Mouse (Mus musculus) cerebellum, adult 2 months (tissue): ENCODE results near the gene Sit1. TPM values are rescaled to one million over a fixed set of nuclear protein-coding genes. Genes with fewer than 3 reads are reported as not detected.

Source experiments
- DNase-seq, 2 experiments: peaks; one replicate each; pipeline ENCODE4 v3.0.0; 2021
- H3K27ac ChIP-seq: fragments of 200-500 bp; 2 replicates; pipeline ENCODE4 v1.5.1; 2012; ENCODE audit warnings: low read length, control low read depth, inconsistent platforms; ENCODE audit not compliant: insufficient read depth
- H3K27me3 ChIP-seq: fragments of 200-500 bp; 2 replicates; pipeline ENCODE4 v1.6.1; 2012; ENCODE audit warnings: inconsistent platforms, mild to moderate bottlenecking, low read length, moderate library complexity; ENCODE audit not compliant: control insufficient read depth, insufficient read depth
- H3K4me1 ChIP-seq: fragments of 200-500 bp; 2 replicates; pipeline ENCODE4 v1.6.1; 2011; ENCODE audit warnings: low read length; ENCODE audit not compliant: control insufficient read depth, insufficient read depth
- H3K4me3 ChIP-seq: fragments of 200-500 bp; replicated peaks from 2 replicates; pipeline ENCODE3; 2011; ENCODE audit warnings: mild to moderate bottlenecking, low read depth, low read length, control low read depth; ENCODE audit not compliant: insufficient read depth
- CTCF ChIP-seq: fragments of 200-500 bp; IDR thresholded peaks from 2 replicates; pipeline ENCODE4 v1.5.1; 2011; ENCODE audit warnings: low read depth, mild to moderate bottlenecking, control low read depth, low read length, moderate library complexity, borderline replicate concordance; ENCODE audit not compliant: insufficient read depth
- POLR2A ChIP-seq: fragments of 200-500 bp; IDR thresholded peaks from 2 replicates; pipeline ENCODE4 v1.6.1; 2011; ENCODE audit warnings: low read length, control low read depth, borderline replicate concordance; ENCODE audit not compliant: insufficient read depth
- WGBS: fragments of 180-500 bp; shearing (Covaris S2); methylation state at CpG from one replicate; pipeline ENCODE4 v1.1.7; 2018; 5-methylcytosine and 5-hydroxymethylcytosine counted together
- polyA plus RNA-seq: library from polyadenylated mRNA; depleted of rRNA; stranded (reverse); fragments of >200 nt; gene quantifications from 2 replicates; pipeline ENCODE4 v1.2.3, GENCODE M21; 2012

Gene Sit1
- polyA plus RNA-seq, 1 experiment, result not detected

DNA sequence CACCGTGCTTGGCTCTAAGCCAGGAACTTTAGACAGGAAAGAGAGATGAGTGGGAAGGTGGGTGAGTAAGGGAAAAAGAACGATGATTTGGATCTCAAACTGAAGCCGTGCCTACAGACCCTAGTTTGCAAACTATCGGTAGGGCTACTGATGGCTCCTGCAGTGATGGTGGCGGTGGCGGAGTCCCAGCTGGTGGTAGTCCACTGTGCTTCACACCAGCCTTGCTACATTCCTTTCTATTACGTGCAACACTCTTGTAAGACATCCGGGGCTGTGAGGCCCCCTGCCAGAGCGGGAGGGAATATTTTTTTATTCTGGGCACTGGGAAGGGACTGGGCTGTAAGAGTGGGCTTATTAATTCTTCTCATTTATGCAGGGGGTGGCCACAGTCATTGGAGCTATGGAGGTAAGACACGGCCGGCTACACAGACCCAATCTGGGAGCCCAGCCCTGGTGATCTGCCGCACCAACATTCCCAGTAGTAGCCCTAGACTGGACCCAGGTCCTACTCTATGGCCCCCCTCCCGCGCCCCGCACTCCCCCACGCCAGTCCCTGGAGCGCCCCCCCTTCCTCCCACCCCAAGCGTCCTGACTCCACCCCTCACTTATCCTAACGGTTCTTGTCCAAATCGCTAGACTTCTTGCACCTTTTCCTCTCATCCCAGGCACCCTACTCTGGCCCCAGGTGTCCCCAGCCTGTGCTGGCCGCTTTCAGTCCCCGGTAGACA is 24.6 kb upstream of the Sit1 start:
- H3K4me3 ChIP-seq, result peak overlapping the region; percentile 44
- no peak overlapping the region for H3K27ac ChIP-seq
- peaks cover 10% of the 10 kb centered on the region for H3K4me1 ChIP-seq
- H3K27me3 ChIP-seq, result no peaks in the 10 kb centered on the region
- TF ChIP-seq POLR2A (no peak), CTCF (no peak)
- 16% methylated on average over 22 of the region's 22 CpGs for WGBS
- DNase-seq, result peak in 1 of 2 experiments; percentile 45

DNA sequence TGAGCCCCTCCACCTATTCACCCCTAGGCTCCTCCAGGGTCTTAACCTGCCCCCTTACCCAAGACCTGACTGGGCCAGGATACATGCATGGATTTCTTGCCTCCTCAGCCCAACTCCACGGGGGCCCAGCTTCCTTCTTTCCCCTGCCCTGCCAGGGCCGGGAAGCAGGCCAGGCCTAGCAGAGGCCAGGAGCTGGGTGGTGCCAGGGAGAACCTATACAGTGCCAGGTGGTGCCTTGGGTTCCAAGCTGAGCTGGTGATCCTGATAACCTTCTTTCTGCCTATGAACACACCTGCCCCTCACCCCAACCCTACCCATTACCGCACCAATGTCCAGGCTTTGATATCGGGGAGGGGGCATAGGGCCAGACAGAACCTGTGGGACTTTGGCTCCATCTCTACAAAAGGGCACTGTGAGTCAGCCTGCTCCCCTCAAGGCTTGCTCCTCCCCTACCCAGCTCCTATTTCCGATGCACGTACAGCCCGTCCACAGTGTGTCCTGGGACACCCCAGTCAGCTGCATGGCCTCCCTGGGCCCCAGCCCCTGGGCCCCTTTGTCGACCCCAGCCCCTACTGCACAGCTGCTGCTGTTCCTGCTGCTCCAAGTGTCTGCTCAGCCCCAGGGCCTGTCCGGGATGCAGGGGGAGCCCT is 23.1 kb upstream of the Sit1 start, which contains the start of gene Car9:
TSS of gene Car9 (plus strand) at position 431 of the 650 bp plus-strand sequence.
- Histone ChIP-seq H3K27me3 (no peaks in the 10 kb centered on the region), H3K4me3 (peak within 1 kb of the TSS; percentile 44), H3K4me1 (peaks cover 10% of the 10 kb centered on the region), H3K27ac (peak within 1 kb of the TSS; percentile 43)
- WGBS, result 8% methylated on average over 9 of the region's 9 CpGs
- DNase-seq, result peak; percentile 91 to 93
- TF ChIP-seq CTCF (no peak), POLR2A (peak; percentile 15; the same call in 1 of the 2 replicates)

- Histone ChIP-seq H3K27ac (no peak overlapping the region), H3K4me3 (no peak overlapping the region), H3K4me1 (peaks cover 10% of the 10 kb centered on the region), H3K27me3 (no peaks in the 10 kb centered on the region)
- DNase-seq, result no peak
- 65% methylated on average over 8 of the region's 8 CpGs for WGBS
- no peak for TF ChIP-seq CTCF
- no peak for TF ChIP-seq POLR2A
Measured at GRCm38 (mm10) chr4:43506074-43506473, 22.5 kb upstream of the Sit1 start.

DNA sequence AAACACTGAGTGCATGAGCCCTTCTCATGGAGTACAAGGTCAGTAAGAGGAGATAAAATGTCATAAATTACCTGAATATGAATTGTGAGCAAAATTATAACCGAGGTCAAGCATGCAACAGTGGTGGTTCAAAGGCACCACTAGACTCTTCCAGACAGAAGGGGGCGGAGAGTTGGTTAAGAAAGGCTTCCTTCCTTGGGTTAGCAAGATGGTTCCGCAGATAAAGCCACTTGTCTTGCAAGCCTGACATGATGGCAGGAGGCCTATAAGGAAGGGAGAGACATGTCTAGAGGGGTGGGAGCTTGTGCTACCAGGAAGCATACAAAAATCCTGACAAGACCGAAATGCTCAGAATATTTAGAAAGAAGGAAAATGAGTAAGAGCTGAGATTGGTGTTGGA is 20.7 kb upstream of the Sit1 start:
- TF ChIP-seq POLR2A (no peak), CTCF (no peak)
- no peaks in the 10 kb centered on the region for H3K27me3 ChIP-seq
- no peak overlapping the region for H3K4me3 ChIP-seq
- 94% methylated on average over 4 of the region's 4 CpGs for WGBS
- no peak for DNase-seq
- peaks cover 10% of the 10 kb centered on the region for H3K4me1 ChIP-seq
- H3K27ac ChIP-seq, result no peak overlapping the region

DNA sequence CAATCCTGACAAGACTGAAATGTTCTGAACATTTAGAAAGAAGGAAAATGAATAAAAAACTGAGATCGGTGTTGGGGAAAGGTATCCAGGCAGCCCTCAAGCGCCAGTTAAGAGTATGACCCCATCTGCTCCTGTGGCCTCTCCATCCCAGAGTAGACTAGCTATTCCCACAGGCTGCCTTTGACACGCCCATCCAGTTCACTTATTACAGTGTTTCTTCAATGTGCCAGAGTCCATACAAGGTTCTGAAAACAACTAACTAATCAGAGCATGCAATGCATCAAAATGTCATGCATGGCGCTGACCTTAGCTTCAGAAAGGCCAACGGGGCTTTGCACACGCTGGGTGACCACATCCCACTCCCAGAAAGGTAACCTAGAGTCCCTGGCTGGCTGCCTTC is 20.0 kb upstream of the Sit1 start:
- no peak overlapping the region for H3K27ac ChIP-seq
- H3K4me3 ChIP-seq, result no peak overlapping the region
- 91% methylated on average over 6 of the region's 6 CpGs for WGBS
- DNase-seq, result no peak
- no peak for TF ChIP-seq CTCF
- TF ChIP-seq POLR2A, result no peak
- H3K4me1 ChIP-seq, result peaks cover 10% of the 10 kb centered on the region
- H3K27me3 ChIP-seq, result no peaks in the 10 kb centered on the region

- H3K27ac ChIP-seq, result no peak overlapping the region
- DNase-seq, result no peak
- WGBS, result 71% methylated on average over 2 of the region's 2 CpGs
- H3K27me3 ChIP-seq, result no peaks in the 10 kb centered on the region
- H3K4me1 ChIP-seq, result peaks cover 10% of the 10 kb centered on the region
- TF ChIP-seq POLR2A, result no peak
- no peak overlapping the region for H3K4me3 ChIP-seq
Measured at GRCm38 (mm10) chr4:43503041-43503440, 19.5 kb upstream of the Sit1 start.

- H3K4me3 ChIP-seq, result peak within 1 kb of the TSS; percentile 77
- WGBS, result 4% methylated on average over 50 of the region's 50 CpGs
- H3K4me1 ChIP-seq, result no peaks in the 10 kb centered on the region; the same call in none of the 2 replicates
- TF ChIP-seq POLR2A (peak; percentile 80), CTCF (no peak)
- no peak within 1 kb of the TSS for H3K27ac ChIP-seq
- H3K27me3 ChIP-seq, result no peaks in the 10 kb centered on the region
- peak; percentile 82 to 83 for DNase-seq
Measured at GRCm38 (mm10) chr4:43499407-43500333, 16.1 kb upstream of the Sit1 start, which contains the start of gene Arhgef39. Gene Arhgef39, minus strand, starts transcription at chr4:43499695.
